Mouse (Mus musculus) spleen, adult 2 months (tissue): ENCODE measurements around the gene Htr7.

Experiments
- CTCF ChIP-seq: fragments of 200-500 bp; IDR thresholded peaks from 2 replicates; pipeline ENCODE4 v1.5.1; 2011; ENCODE audit warnings: mild to moderate bottlenecking, inconsistent platforms; ENCODE audit not compliant: insufficient read depth, insufficient read length, insufficient replicate concordance; ENCODE audit errors: extremely low read depth
- POLR2A ChIP-seq: fragments of 200-500 bp; IDR thresholded peaks from 2 replicates; pipeline ENCODE4 v1.6.1; 2011; ENCODE audit warnings: low read depth, low read length, inconsistent platforms

- no peak for TF ChIP-seq CTCF
- TF ChIP-seq POLR2A: no peak
These were observed at the start of gene Htr7 for GRCm38 (mm10) chr19:36057231-36057811.
